30 mouse cellular contexts compared by ENCODE assay signal in the genomic region with DNA sequence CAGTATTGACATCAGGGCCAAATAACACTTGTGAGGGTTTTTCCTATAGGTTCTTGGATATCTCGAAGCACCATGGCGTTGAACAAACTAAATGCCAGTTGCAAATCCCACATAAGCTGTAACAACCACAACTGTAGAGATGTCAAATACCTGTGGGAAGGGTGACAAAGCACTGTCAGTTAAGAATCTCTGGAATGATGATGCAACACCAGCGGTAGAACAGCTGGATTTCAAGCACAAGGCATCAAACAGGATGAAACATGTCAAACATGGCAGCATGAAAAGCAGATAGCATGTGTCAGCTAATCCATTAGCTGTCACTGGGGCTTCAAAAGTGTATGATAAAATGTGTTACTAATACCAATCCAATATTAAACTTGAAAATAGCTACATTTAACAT.
"Had no signal": no experiment of that assay in that cellular context is flagged by ENCODE, and none has a peak within 500 bp of the region (broad histone marks: within the 10 kb centered on the region; RNA-seq: fewer than 3 reads in every experiment).

No protein-coding gene starts in this region.

- H3K4me3 ChIP-seq: limb, embryonic 10.5 days; limb, embryonic 12.5 days; limb, embryonic 13.5 days; limb, embryonic 15.5 days; liver, embryonic 12.5 days; liver, embryonic 13.5 days; liver, embryonic 15.5 days; lung, embryonic 15.5 days; megakaryocyte, embryonic 14.5 days; midbrain, embryonic 10.5 days; midbrain, embryonic 12.5 days; midbrain, embryonic 13.5 days; midbrain, embryonic 15.5 days; neural tube, embryonic 12.5 days had no signal

- H3K9me3 ChIP-seq: limb, embryonic 10.5 days; limb, embryonic 12.5 days; limb, embryonic 13.5 days; limb, embryonic 15.5 days; liver, embryonic 12.5 days; liver, embryonic 13.5 days; liver, embryonic 15.5 days; lung, embryonic 15.5 days; megakaryocyte, embryonic 14.5 days; midbrain, embryonic 10.5 days; midbrain, embryonic 12.5 days; midbrain, embryonic 13.5 days; midbrain, embryonic 15.5 days; neural tube, embryonic 12.5 days had no signal

- DNase-seq: left cerebral cortex, postnatal 4 days; liver; liver, embryonic 13.5 days; liver, postnatal 0 days; lung, adult 18-20 months; lung, adult 2 months; lung, embryonic 14.5 days; lung, postnatal 10 days; lung, postnatal 14 days; lung, postnatal 36 days; lung, postnatal 4 days had no signal

- H3K36me3 ChIP-seq: limb, embryonic 10.5 days; limb, embryonic 12.5 days; limb, embryonic 13.5 days; limb, embryonic 15.5 days; liver, embryonic 12.5 days; liver, embryonic 13.5 days; liver, embryonic 15.5 days; lung, embryonic 15.5 days; midbrain, embryonic 10.5 days; midbrain, embryonic 12.5 days; midbrain, embryonic 13.5 days; midbrain, embryonic 15.5 days; neural tube, embryonic 12.5 days had no signal

- H3K9ac ChIP-seq: limb, embryonic 12.5 days; limb, embryonic 13.5 days; limb, embryonic 15.5 days; liver, embryonic 12.5 days; liver, embryonic 13.5 days; liver, embryonic 14.5 days; liver, embryonic 15.5 days; liver, postnatal 0 days; lung, embryonic 14.5 days; lung, embryonic 15.5 days; midbrain, embryonic 12.5 days; midbrain, embryonic 13.5 days; midbrain, embryonic 15.5 days; neural tube, embryonic 12.5 days had no signal

- H3K27ac ChIP-seq: limb, embryonic 10.5 days; limb, embryonic 12.5 days; limb, embryonic 13.5 days; limb, embryonic 15.5 days; liver, embryonic 12.5 days; liver, embryonic 13.5 days; liver, embryonic 14.5 days; liver, embryonic 15.5 days; lung, embryonic 15.5 days; macrophage; midbrain, embryonic 10.5 days; midbrain, embryonic 12.5 days; midbrain, embryonic 13.5 days; midbrain, embryonic 15.5 days; neural tube, embryonic 12.5 days had no signal

- H3K4me1 ChIP-seq: limb, embryonic 10.5 days; limb, embryonic 12.5 days; limb, embryonic 13.5 days; limb, embryonic 15.5 days; liver, embryonic 12.5 days; liver, embryonic 13.5 days; liver, embryonic 15.5 days; lung, embryonic 15.5 days; megakaryocyte, embryonic 14.5 days; midbrain, embryonic 10.5 days; midbrain, embryonic 12.5 days; midbrain, embryonic 13.5 days; midbrain, embryonic 15.5 days; neural tube, embryonic 12.5 days had no signal

- H3K27me3 ChIP-seq: limb, embryonic 12.5 days; limb, embryonic 13.5 days; limb, embryonic 15.5 days; liver, embryonic 12.5 days; liver, embryonic 13.5 days; liver, embryonic 15.5 days; lung, embryonic 15.5 days; megakaryocyte, embryonic 14.5 days; midbrain, embryonic 12.5 days; midbrain, embryonic 13.5 days; midbrain, embryonic 15.5 days; neural tube, embryonic 12.5 days had no signal

- H3K4me2 ChIP-seq: limb, embryonic 12.5 days; limb, embryonic 13.5 days; limb, embryonic 15.5 days; liver, embryonic 11.5 days; liver, embryonic 12.5 days; liver, embryonic 13.5 days; liver, embryonic 15.5 days; lung, embryonic 14.5 days; lung, embryonic 15.5 days; midbrain, embryonic 11.5 days; midbrain, embryonic 12.5 days; midbrain, embryonic 13.5 days; midbrain, embryonic 15.5 days; neural tube, embryonic 12.5 days had no signal

- ATAC-seq: liver, embryonic 12.5 days; liver, postnatal 0 days; lung, postnatal 0 days; midbrain, embryonic 13.5 days; midbrain, embryonic 15.5 days; midbrain, embryonic 16.5 days had no signal
